Comparison of ENCODE assay signal across 15 mouse cellular contexts in genomic region chr4:150677846-150678224, GRCm38 (mm10). TPM values are rescaled to one million over a fixed set of nuclear protein-coding genes. Genes with fewer than 3 reads are reported as not detected.
A peak's percentile ranks its signal among the peaks of the same experiment; 100 is the strongest.
DNase-seq lines count a peak whose midpoint lies in the region; ATAC-seq lines count a peak whose summit lies in the region.
"Had no signal": no experiment of that assay in that cellular context is flagged by ENCODE, and none has a peak within 500 bp of the region (broad histone marks: within the 10 kb centered on the region; RNA-seq: fewer than 3 reads in every experiment).

No protein-coding gene starts in this region.

- no peaks in the 10 kb centered on the region for H3K36me3 ChIP-seq in hindbrain, embryonic 10.5 days
- H3K36me3 ChIP-seq in hindbrain, embryonic 14.5 days (replicated peaks; ENCODE audit: control insufficient read depth, insufficient read depth): no peaks in the 10 kb centered on the region
- no peaks in the 10 kb centered on the region for H3K36me3 ChIP-seq in hindbrain, embryonic 12.5 days
- H3K36me3 ChIP-seq in midbrain, embryonic 15.5 days (replicated peaks): no peaks in the 10 kb centered on the region
- H3K36me3 ChIP-seq: liver, embryonic 15.5 days; stomach, embryonic 15.5 days had no signal

- no peaks in the 10 kb centered on the region for H3K27me3 ChIP-seq in hindbrain, embryonic 10.5 days (ENCODE audit: insufficient read depth, poor library complexity, severe bottlenecking)
- H3K27me3 ChIP-seq in hindbrain, embryonic 14.5 days (ENCODE audit: control insufficient read depth, insufficient read depth, low read length): no peaks in the 10 kb centered on the region
- no peaks in the 10 kb centered on the region for H3K27me3 ChIP-seq in hindbrain, embryonic 12.5 days
- peaks cover 4% of the 10 kb centered on the region; the same call in 1 of the 2 replicates for H3K27me3 ChIP-seq in midbrain, embryonic 15.5 days (replicated peaks)
- H3K27me3 ChIP-seq: liver, embryonic 15.5 days; stomach, embryonic 15.5 days had no signal

- 25% methylated on average over 4 of the region's 4 CpGs for WGBS in hindbrain, embryonic 10.5 days
- 9% methylated on average over 4 of the region's 4 CpGs for WGBS in hindbrain, embryonic 14.5 days
- WGBS in hindbrain, embryonic 12.5 days: 25% methylated on average over 3 of the region's 4 CpGs
- 3% methylated on average over 4 of the region's 4 CpGs for whole genome bisulfite sequencing in midbrain, embryonic 15.5 days

- peaks cover 8% of the 10 kb centered on the region; the same call in 1 of the 2 replicates for H3K9me3 ChIP-seq in hindbrain, embryonic 10.5 days
- 0 out of 2 replicates have a peak, but pooled peaks cover 8% of the 10 kb centered on the region for H3K9me3 ChIP-seq in hindbrain, embryonic 14.5 days (ENCODE audit: control insufficient read depth, low read length)
- 0 out of 2 replicates have a peak, but pooled peaks cover 7% of the 10 kb centered on the region for H3K9me3 ChIP-seq in hindbrain, embryonic 12.5 days (replicated peaks)
- H3K9me3 ChIP-seq in midbrain, embryonic 15.5 days: no peaks in the 10 kb centered on the region
- H3K9me3 ChIP-seq: liver, embryonic 15.5 days; stomach, embryonic 15.5 days had no signal

- peak overlapping the region; percentile 62; the same call in 1 of the 2 replicates for H3K27ac ChIP-seq in hindbrain, embryonic 10.5 days
- H3K27ac ChIP-seq in hindbrain, embryonic 14.5 days: no peak overlapping the region
- no peak overlapping the region; the same call in 1 of the 2 replicates for H3K27ac ChIP-seq in hindbrain, embryonic 12.5 days
- H3K27ac ChIP-seq in midbrain, embryonic 15.5 days: no peak overlapping the region
- H3K27ac ChIP-seq: liver, embryonic 15.5 days; stomach, embryonic 15.5 days had no signal

- no peak for DNase-seq in hindbrain, embryonic 10.5 days (ENCODE audit: low spot score)
- no peak for DNase-seq in hindbrain, embryonic 14.5 days (ENCODE audit: low spot score)
- peak; percentile 98 for DNase-seq in ES-CJ7 (ENCODE audit: low read depth, low spot score)
- DNase-seq in layer of hippocampus, adult 8-10 months (ENCODE audit: low spot score in 2 of 2): no peak
- DNase-seq in lung, postnatal 25 days (ENCODE audit: low spot score): no peak
- DNase-seq in layer of hippocampus, postnatal 36 days: no peak
- DNase-seq: cerebellum, adult 11 months; kidney, postnatal 14 days; lung, postnatal 4 days had no signal

- H3K4me2 ChIP-seq in hindbrain, embryonic 14.5 days (replicated peaks): no peak overlapping the region
- 0 out of 2 replicates have a peak overlapping the region, but pooled peaks have one; percentile 6 for H3K4me2 ChIP-seq in hindbrain, embryonic 12.5 days (replicated peaks)
- H3K4me2 ChIP-seq in midbrain, embryonic 15.5 days: peak overlapping the region; percentile 17; the same call in 1 of the 2 replicates
- H3K4me2 ChIP-seq: liver, embryonic 15.5 days; stomach, embryonic 15.5 days had no signal

- no peak overlapping the region for H3K9ac ChIP-seq in hindbrain, embryonic 14.5 days
- no peak overlapping the region for H3K9ac ChIP-seq in hindbrain, embryonic 12.5 days
- H3K9ac ChIP-seq in midbrain, embryonic 15.5 days: no peak overlapping the region
- H3K9ac ChIP-seq: liver, embryonic 15.5 days; stomach, embryonic 15.5 days had no signal

- ATAC-seq in hindbrain, embryonic 14.5 days (ENCODE audit: low FRiP score): no peak
- ATAC-seq in hindbrain, embryonic 12.5 days (ENCODE audit: low FRiP score): peak; percentile 26
- ATAC-seq in midbrain, embryonic 15.5 days (replicated peaks): no peak
- ATAC-seq: inflammation-experienced regulatory T-cells, adult 6 months had no signal

- H3K4me3 ChIP-seq in hindbrain, embryonic 10.5 days: no peak overlapping the region
- H3K4me3 ChIP-seq in hindbrain, embryonic 14.5 days (replicated peaks; ENCODE audit: low read length): no peak overlapping the region
- H3K4me3 ChIP-seq in hindbrain, embryonic 12.5 days: no peak overlapping the region
- no peak overlapping the region for H3K4me3 ChIP-seq in midbrain, embryonic 15.5 days
- H3K4me3 ChIP-seq: liver, embryonic 15.5 days; stomach, embryonic 15.5 days had no signal

- peaks cover 23% of the 10 kb centered on the region for H3K4me1 ChIP-seq in hindbrain, embryonic 10.5 days (replicated peaks)
- H3K4me1 ChIP-seq in hindbrain, embryonic 14.5 days (replicated peaks; ENCODE audit: control insufficient read depth, insufficient read depth, low read length): no peaks in the 10 kb centered on the region
- peaks cover 10% of the 10 kb centered on the region for H3K4me1 ChIP-seq in hindbrain, embryonic 12.5 days
- H3K4me1 ChIP-seq in midbrain, embryonic 15.5 days: peaks cover 3% of the 10 kb centered on the region
- H3K4me1 ChIP-seq: liver, embryonic 15.5 days; stomach, embryonic 15.5 days had no signal

RNA-seq across cellular contexts. Expression of gene Slc45a1, which starts 25.9 kb away (rescaled TPM):
- polyA plus RNA-seq in hindbrain, embryonic 10.5 days (2016; fragmentation: Nextera tagmentation; extraction: Ambion mirVana): 2.9 and 8.4 TPM in 2 replicates
- polyA plus RNA-seq in hindbrain, embryonic 14.5 days (2014; fragmentation: Nextera tagmentation; extraction: Ambion mirVana): 35.9 and 37.9 TPM in 2 replicates
- 12.4 and 14.1 TPM in 2 replicates for polyA plus RNA-seq in hindbrain, embryonic 12.5 days (2016; fragmentation: Nextera tagmentation; extraction: Ambion mirVana)
- 36.3 and 38.0 TPM in 2 replicates for polyA plus RNA-seq in midbrain, embryonic 15.5 days (2015; fragmentation: Nextera tagmentation; extraction: Ambion mirVana)
- 10 to 100 TPM; 36.2 to 45.2 (median 44.1) TPM for total RNA-seq in layer of hippocampus, adult 8-10 months (2022)
- total RNA-seq in layer of hippocampus, postnatal 36 days (2021): 10 to 100 TPM; 35.0 to 36.2 TPM
- polyA plus RNA-seq: heart, embryonic 16.5 days; liver, embryonic 15.5 days had no signal
